Mouse (Mus musculus) olfactory bulb, adult 2 months (tissue): Measurements from ENCODE around the gene Cox15.

Source experiments
- CTCF ChIP-seq: fragments of 200-500 bp; IDR thresholded peaks from 2 replicates; pipeline ENCODE4 v1.5.1; 2012; ENCODE audit warnings: low read depth, mild to moderate bottlenecking, low read length, moderate library complexity; ENCODE audit not compliant: insufficient read depth
- POLR2A ChIP-seq: fragments of 200-500 bp; IDR thresholded peaks from 2 replicates; pipeline ENCODE4 v1.6.1; 2012; ENCODE audit warnings: mild to moderate bottlenecking, low read depth, low read length, moderate library complexity; ENCODE audit not compliant: insufficient read depth

DNA sequence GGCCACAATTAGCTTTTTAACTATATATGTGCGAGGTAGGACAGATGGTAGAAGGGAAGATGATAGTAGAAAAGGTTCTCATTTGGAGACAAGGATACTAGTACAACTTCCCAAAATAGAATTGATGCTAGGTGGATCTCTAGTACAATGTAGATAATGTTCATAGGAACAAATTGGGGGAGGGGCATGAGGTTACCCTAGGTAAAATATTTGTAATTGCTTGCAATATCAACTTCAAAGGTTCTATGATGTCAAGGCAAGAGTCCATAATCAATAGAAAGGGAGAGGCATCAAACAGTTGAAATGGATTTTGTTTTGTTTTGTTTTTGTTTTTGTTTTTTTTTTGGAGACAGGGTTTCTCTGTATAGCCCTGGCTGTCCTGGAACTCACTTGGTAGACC is 41.2 kb upstream of the Cox15 start:
- TF ChIP-seq CTCF (no peak), POLR2A (no peak)
